Comparison of ENCODE assay signal across 8 mouse cellular contexts in genomic region chr10:41544481-41545190, GRCm38 (mm10). TPM values are rescaled to one million over a fixed set of nuclear protein-coding genes. Genes with fewer than 3 reads are reported as not detected.
DNase-seq lines count a peak whose midpoint lies in the region; ATAC-seq and TF ChIP-seq lines count a peak whose summit lies in the region.

No protein-coding gene starts in this region.

- no peak overlapping the region for H3K4me3 ChIP-seq in hindbrain, postnatal 0 days (ENCODE audit: low read length)
- H3K4me3 ChIP-seq in hindbrain, embryonic 10.5 days = no peak overlapping the region
- no peak overlapping the region for H3K4me3 ChIP-seq in liver, embryonic 14.5 days (ENCODE audit: insufficient read depth in 1 of 2, low read depth in 2 of 2, low read length in 2 of 2)

- no peaks in the 10 kb centered on the region for H3K36me3 ChIP-seq in hindbrain, postnatal 0 days (ENCODE audit: insufficient read depth, low read length)
- H3K36me3 ChIP-seq in hindbrain, embryonic 10.5 days = no peaks in the 10 kb centered on the region
- no peaks in the 10 kb centered on the region for H3K36me3 ChIP-seq in liver, embryonic 14.5 days (replicated peaks; ENCODE audit: control insufficient read depth, insufficient read depth, low read depth)

- peak; percentile 49 for DNase-seq in hindbrain, postnatal 0 days (ENCODE audit: low spot score)
- no peak for DNase-seq in hindbrain, embryonic 10.5 days (ENCODE audit: low spot score)
- peak; percentile 61 to 70 for DNase-seq in B cell, adult 2 months
- DNase-seq in liver, embryonic 14.5 days (ENCODE audit: low read depth in 3 of 3, low spot score in 3 of 3) = no peak
- no peak for DNase-seq in frontal cortex, adult 2 months (ENCODE audit: extremely low spot score in 1 of 2, low spot score in 1 of 2)
- no peak for DNase-seq in left cerebral cortex, postnatal 36 days (ENCODE audit: low spot score in 2 of 2)
- DNase-seq in left cerebral cortex, adult 18-20 months (ENCODE audit: low spot score in 2 of 2) = no peak

- no peak overlapping the region for H3K9ac ChIP-seq in hindbrain, postnatal 0 days (replicated peaks; ENCODE audit: low read length)
- no peak overlapping the region for H3K9ac ChIP-seq in liver, embryonic 14.5 days (replicated peaks)

- TF ChIP-seq CTCF in hindbrain, postnatal 0 days (IDR thresholded peaks at IDR 0.05; ENCODE audit: low read depth) = no peak
- TF ChIP-seq CTCF in liver, embryonic 14.5 days (IDR thresholded peaks at IDR 0.05; ENCODE audit: low read depth) = no peak

- 13% methylated on average over 7 of the region's 7 CpGs for WGBS in hindbrain, postnatal 0 days
- WGBS in hindbrain, embryonic 10.5 days = 8% methylated on average over 7 of the region's 7 CpGs
- WGBS in liver, embryonic 14.5 days (ENCODE audit: insufficient replicate concordance) = 6% methylated on average over 7 of the region's 7 CpGs

- H3K27ac ChIP-seq in hindbrain, postnatal 0 days = no peak overlapping the region
- no peak overlapping the region for H3K27ac ChIP-seq in hindbrain, embryonic 10.5 days
- no peak overlapping the region for H3K27ac ChIP-seq in liver, embryonic 14.5 days

- H3K4me2 ChIP-seq in hindbrain, postnatal 0 days (ENCODE audit: low read depth, low read length) = no peak overlapping the region
- H3K4me2 ChIP-seq in liver, embryonic 14.5 days (ENCODE audit: low read depth) = peak overlapping the region; percentile 21

- no peak for TF ChIP-seq EP300 in liver, embryonic 14.5 days (IDR thresholded peaks at IDR 0.05; ENCODE audit: low read depth)

- 0 out of 2 replicates have a peak, but pooled peaks cover 4% of the 10 kb centered on the region for H3K9me3 ChIP-seq in hindbrain, postnatal 0 days (ENCODE audit: low read length)
- peaks cover 14% of the 10 kb centered on the region; the same call in 1 of the 2 replicates for H3K9me3 ChIP-seq in hindbrain, embryonic 10.5 days
- no peaks in the 10 kb centered on the region; the same call in 1 of the 2 replicates for H3K9me3 ChIP-seq in liver, embryonic 14.5 days (ENCODE audit: control insufficient read depth, low read length)

- H3K4me1 ChIP-seq in hindbrain, postnatal 0 days (ENCODE audit: insufficient read depth, low read length) = no peaks in the 10 kb centered on the region
- peaks cover 8% of the 10 kb centered on the region for H3K4me1 ChIP-seq in hindbrain, embryonic 10.5 days (replicated peaks)
- H3K4me1 ChIP-seq in liver, embryonic 14.5 days (replicated peaks; ENCODE audit: control insufficient read depth in 2 of 2, insufficient read depth in 2 of 2, low read length in 1 of 2) = peaks cover 0 to 2% of the 10 kb centered on the region in 2 experiments; a peak in 2 of 4 replicates

- no peaks in the 10 kb centered on the region for H3K27me3 ChIP-seq in hindbrain, postnatal 0 days (ENCODE audit: insufficient read depth, low read length)
- H3K27me3 ChIP-seq in hindbrain, embryonic 10.5 days (ENCODE audit: insufficient read depth, poor library complexity, severe bottlenecking) = no peaks in the 10 kb centered on the region
- no peaks in the 10 kb centered on the region for H3K27me3 ChIP-seq in liver, embryonic 14.5 days (ENCODE audit: control insufficient read depth, insufficient read depth, low read length)

- intact Hi-C loops in left cerebral cortex, postnatal 36 days (cut with DNase I) = no loop called here

- ATAC-seq in hindbrain, postnatal 0 days = no peak
- ATAC-seq in activated CD4-positive, CD25-positive, alpha-beta regulatory T cell, adult 4 months = peak; percentile 69
- ATAC-seq in liver, embryonic 14.5 days (ENCODE audit: insufficient read depth) = no peak

RNA-seq across cellular contexts. Expression of gene Cd164, which starts 25.4 kb away (rescaled TPM):
- 31.3 and 35.7 TPM in 2 replicates for total RNA-seq in hindbrain, postnatal 0 days (2014; rRNA removed)
- 61.8 and 61.9 TPM in 2 replicates for polyA plus RNA-seq in hindbrain, postnatal 0 days (2015; fragmentation: Nextera tagmentation; extraction: Ambion mirVana)
- polyA plus RNA-seq in hindbrain, embryonic 10.5 days (2016; fragmentation: Nextera tagmentation; extraction: Ambion mirVana) = 87.6 and 110 TPM in 2 replicates
- 100 to 1,000 TPM; 202 to 222 TPM for polyA plus RNA-seq in activated CD4-positive, CD25-positive, alpha-beta regulatory T cell, adult 4 months (2017; shearing (Covaris generic))
- 22.8 and 30.2 TPM in 2 replicates for polyA plus RNA-seq in liver, embryonic 14.5 days (2012; rRNA removed)
- polyA plus RNA-seq in liver, embryonic 14.5 days (2014; fragmentation: Nextera tagmentation; extraction: Ambion mirVana) = 59.7 and 62.2 TPM in 2 replicates
- polyA plus RNA-seq in frontal cortex, adult 2 months (2012; rRNA removed) = 57.4 and 65.6 TPM in 2 replicates
- total RNA-seq in left cerebral cortex, postnatal 36 days (2021) = 10 to 100 TPM; 59.0 to 64.6 TPM
- 10 to 100 TPM; 61.0 to 68.7 TPM for total RNA-seq in left cerebral cortex, adult 18-20 months (2021)

RNA-seq across cellular contexts. Expression of gene Ppil6, which starts 54.4 kb away (rescaled TPM):
- 1.8 and 3.7 TPM in 2 replicates for total RNA-seq in hindbrain, postnatal 0 days (2014; rRNA removed)
- polyA plus RNA-seq in hindbrain, postnatal 0 days (2015; fragmentation: Nextera tagmentation; extraction: Ambion mirVana) = 6.5 and 7.7 TPM in 2 replicates
- polyA plus RNA-seq in hindbrain, embryonic 10.5 days (2016; fragmentation: Nextera tagmentation; extraction: Ambion mirVana) = 1.1 and 1.2 TPM in 2 replicates
- under 1 TPM in 1 of 2 experiments, not detected in 1; 0.89 TPM for polyA plus RNA-seq in activated CD4-positive, CD25-positive, alpha-beta regulatory T cell, adult 4 months (2017; shearing (Covaris generic))
- not detected in 2 replicates for polyA plus RNA-seq in liver, embryonic 14.5 days (2012; rRNA removed)
- polyA plus RNA-seq in liver, embryonic 14.5 days (2014; fragmentation: Nextera tagmentation; extraction: Ambion mirVana) = not detected in 2 replicates
- 3.5 and 4.3 TPM in 2 replicates for polyA plus RNA-seq in frontal cortex, adult 2 months (2012; rRNA removed)
- 1 to 10 TPM; 6.5 to 9.3 TPM for total RNA-seq in left cerebral cortex, postnatal 36 days (2021)
- total RNA-seq in left cerebral cortex, adult 18-20 months (2021) = 1 to 10 TPM; 4.4 to 5.7 TPM

RNA-seq across cellular contexts. Expression of gene Smpd2, which starts 54.5 kb away (rescaled TPM):
- total RNA-seq in hindbrain, postnatal 0 days (2014; rRNA removed) = 48.0 and 74.5 TPM in 2 replicates
- polyA plus RNA-seq in hindbrain, postnatal 0 days (2015; fragmentation: Nextera tagmentation; extraction: Ambion mirVana) = 50.5 and 52.3 TPM in 2 replicates
- 57.8 and 59.7 TPM in 2 replicates for polyA plus RNA-seq in hindbrain, embryonic 10.5 days (2016; fragmentation: Nextera tagmentation; extraction: Ambion mirVana)
- polyA plus RNA-seq in activated CD4-positive, CD25-positive, alpha-beta regulatory T cell, adult 4 months (2017; shearing (Covaris generic)) = 10 to 100 TPM; 23.2 to 25.9 TPM
- 6.7 and 7.1 TPM in 2 replicates for polyA plus RNA-seq in liver, embryonic 14.5 days (2012; rRNA removed)
- polyA plus RNA-seq in liver, embryonic 14.5 days (2014; fragmentation: Nextera tagmentation; extraction: Ambion mirVana) = 8.6 and 11.1 TPM in 2 replicates
- polyA plus RNA-seq in frontal cortex, adult 2 months (2012; rRNA removed) = 39.7 and 41.0 TPM in 2 replicates
- 10 to 100 TPM; 18.5 to 20.6 TPM for total RNA-seq in left cerebral cortex, postnatal 36 days (2021)
- total RNA-seq in left cerebral cortex, adult 18-20 months (2021) = 10 to 100 TPM; 15.0 to 16.9 TPM

Comparison
In these comparisons a context has a peak if more than half of its experiments do, and no peak if none do; other contexts are left out.
1. DNase-seq: peak in hindbrain, postnatal 0 days (single experiment) and B cell, adult 2 months (2 of 2); none in hindbrain, embryonic 10.5 days (single experiment), liver, embryonic 14.5 days (0 of 3), frontal cortex, adult 2 months (0 of 2), left cerebral cortex, postnatal 36 days (0 of 2) and left cerebral cortex, adult 18-20 months (0 of 2).